Mouse (Mus musculus): ENCODE data around the gene Cdk12. TPM values are rescaled to one million over a fixed set of nuclear protein-coding genes. Genes with fewer than 3 reads are reported as not detected.
"Not testable (repeated sequence)": the region's sequence is repeated elsewhere in the genome, so short reads cannot be mapped to it uniquely, and the experiment has no call there.

The Cdk12 gene
- polyA plus RNA-seq, 1 experiment from 2014 or later, result 6.1 TPM

- peak overlapping the region; percentile 14; the same call in 1 of the 2 replicates for H3K4me3 ChIP-seq
- ATAC-seq (replicated peaks; ENCODE audit: insufficient number of reproducible peaks, insufficient read depth, low FRiP score, low read depth), result no peak
- peak overlapping the region; percentile 49 for H3K4me2 ChIP-seq
- H3K9me3 ChIP-seq (replicated peaks), result no peaks in the 10 kb centered on the region
- H3K27ac ChIP-seq, result no peak overlapping the region
- H3K4me1 ChIP-seq (replicated peaks), result peaks cover 8% of the 10 kb centered on the region
- H3K9ac ChIP-seq, result no peak overlapping the region
- H3K36me3 ChIP-seq, result peaks cover 23% of the 10 kb centered on the region
- H3K27me3 ChIP-seq, result no peaks in the 10 kb centered on the region
Observed at GRCm38 (mm10) chr11:98205463-98205862, 2.6 kb downstream of the Cdk12 start.

GRCm38 (mm10) chr11:98206281-98206680 lies 3.4 kb downstream of the Cdk12 start:
- Histone ChIP-seq H3K4me3 (0 out of 2 replicates have a peak overlapping the region, but pooled peaks have one; percentile 14), H3K4me2 (peak overlapping the region; percentile 49), H3K36me3 (peaks cover 29% of the 10 kb centered on the region)
- H3K27ac ChIP-seq; H3K27me3 ChIP-seq; ATAC-seq (replicated peaks; ENCODE audit: insufficient number of reproducible peaks, insufficient read depth, low FRiP score, low read depth); H3K9me3 ChIP-seq (replicated peaks); H3K4me1 ChIP-seq (replicated peaks); H3K9ac ChIP-seq: not testable (repeated sequence)
- 82% methylated on average over 3 of the region's 3 CpGs for WGBS

GRCm38 (mm10) chr11:98209661-98210060 lies 6.8 kb downstream of the Cdk12 start:
- not testable (repeated sequence) for H3K4me3 ChIP-seq; H3K4me2 ChIP-seq; ATAC-seq (replicated peaks; ENCODE audit: insufficient number of reproducible peaks, insufficient read depth, low FRiP score, low read depth); H3K4me1 ChIP-seq (replicated peaks); H3K9me3 ChIP-seq (replicated peaks); H3K27ac ChIP-seq; H3K27me3 ChIP-seq; H3K9ac ChIP-seq
- WGBS, result 78% methylated on average over 5 of the region's 5 CpGs
- peaks cover 54% of the 10 kb centered on the region for H3K36me3 ChIP-seq

DNA sequence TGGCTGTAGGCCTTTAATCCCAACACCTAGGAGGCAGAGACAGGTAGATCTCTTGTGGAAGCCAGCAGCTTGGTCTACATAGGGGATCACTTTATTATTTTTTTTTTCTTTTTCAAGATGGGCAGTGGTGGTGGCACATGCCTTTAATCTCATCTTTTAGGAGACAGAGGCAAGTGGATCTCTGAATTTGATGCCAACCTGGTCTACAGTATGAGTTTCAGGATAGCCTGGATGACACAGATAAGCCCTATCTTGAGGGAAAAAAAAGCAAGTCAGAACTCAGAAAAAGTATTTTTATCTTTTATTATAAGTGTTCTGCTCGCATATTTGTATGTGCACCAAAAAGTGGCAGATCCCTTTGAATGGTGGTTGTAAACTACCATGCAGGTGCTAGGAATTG lies 10.5 kb downstream of the Cdk12 start:
- 80% methylated on average over 1 of the region's 1 CpGs for WGBS
- Histone ChIP-seq H3K27me3 (no peaks in the 10 kb centered on the region), H3K9me3 (replicated peaks) (no peaks in the 10 kb centered on the region), H3K36me3 (peaks cover 53% of the 10 kb centered on the region), H3K27ac (no peak overlapping the region), H3K4me3 (no peak overlapping the region), H3K9ac (no peak overlapping the region), H3K4me1 (replicated peaks) (peaks cover 4% of the 10 kb centered on the region; the same call in 1 of the 2 replicates), H3K4me2 (no peak overlapping the region)
- ATAC-seq (replicated peaks; ENCODE audit: insufficient number of reproducible peaks, insufficient read depth, low FRiP score, low read depth), result no peak

GRCm38 (mm10) chr11:98226349-98226748 lies 23.5 kb downstream of the Cdk12 start:
- Histone ChIP-seq H3K9ac (no peak overlapping the region), H3K4me2 (no peak overlapping the region), H3K9me3 (replicated peaks) (no peaks in the 10 kb centered on the region), H3K27ac (no peak overlapping the region), H3K4me3 (no peak overlapping the region), H3K4me1 (replicated peaks) (no peaks in the 10 kb centered on the region), H3K27me3 (no peaks in the 10 kb centered on the region), H3K36me3 (peaks cover 75% of the 10 kb centered on the region)
- WGBS, result 88% methylated on average over 1 of the region's 1 CpGs
- ATAC-seq (replicated peaks; ENCODE audit: insufficient number of reproducible peaks, insufficient read depth, low FRiP score, low read depth), result no peak

DNA sequence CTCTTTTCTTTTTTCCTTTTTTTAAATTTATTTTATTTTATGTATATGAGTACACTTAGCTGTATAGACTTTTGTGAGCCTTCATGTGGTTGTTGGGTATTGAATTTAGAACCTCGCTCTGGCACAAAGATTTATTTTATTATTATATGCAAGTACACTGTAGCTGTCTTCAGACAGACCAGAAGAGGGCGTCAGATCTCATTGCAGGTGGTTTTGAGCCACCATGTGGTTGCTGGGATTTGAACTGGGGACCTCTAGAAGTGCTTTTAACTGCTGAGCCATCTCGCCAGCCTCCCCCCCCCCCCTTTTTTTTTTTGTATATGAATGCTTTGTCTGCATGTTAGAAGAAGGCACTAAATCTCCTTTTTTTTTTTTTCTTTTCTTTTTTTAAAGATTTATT lies 35.6 kb downstream of the Cdk12 start:
- Histone ChIP-seq H3K4me3 (no peak overlapping the region), H3K36me3 (peaks cover 71% of the 10 kb centered on the region), H3K27me3 (no peaks in the 10 kb centered on the region), H3K9me3 (replicated peaks) (no peaks in the 10 kb centered on the region), H3K27ac (no peak overlapping the region), H3K4me1 (replicated peaks) (no peaks in the 10 kb centered on the region), H3K4me2 (no peak overlapping the region), H3K9ac (no peak overlapping the region)
- WGBS, result 85% methylated on average over 3 of the region's 3 CpGs
- ATAC-seq (replicated peaks; ENCODE audit: insufficient number of reproducible peaks, insufficient read depth, low FRiP score, low read depth), result no peak

- H3K27me3 ChIP-seq, result no peaks in the 10 kb centered on the region
- no peak for ATAC-seq (replicated peaks; ENCODE audit: insufficient number of reproducible peaks, insufficient read depth, low FRiP score, low read depth)
- peaks cover 74% of the 10 kb centered on the region for H3K36me3 ChIP-seq
- H3K4me1 ChIP-seq (replicated peaks), result no peaks in the 10 kb centered on the region
- WGBS, result 88% methylated on average over 3 of the region's 3 CpGs
- no peak overlapping the region for H3K27ac ChIP-seq
- H3K9me3 ChIP-seq (replicated peaks), result no peaks in the 10 kb centered on the region
- no peak overlapping the region for H3K4me2 ChIP-seq
- H3K4me3 ChIP-seq, result no peak overlapping the region
- no peak overlapping the region for H3K9ac ChIP-seq
Observed at GRCm38 (mm10) chr11:98238995-98239394, 36.1 kb downstream of the Cdk12 start.

DNA sequence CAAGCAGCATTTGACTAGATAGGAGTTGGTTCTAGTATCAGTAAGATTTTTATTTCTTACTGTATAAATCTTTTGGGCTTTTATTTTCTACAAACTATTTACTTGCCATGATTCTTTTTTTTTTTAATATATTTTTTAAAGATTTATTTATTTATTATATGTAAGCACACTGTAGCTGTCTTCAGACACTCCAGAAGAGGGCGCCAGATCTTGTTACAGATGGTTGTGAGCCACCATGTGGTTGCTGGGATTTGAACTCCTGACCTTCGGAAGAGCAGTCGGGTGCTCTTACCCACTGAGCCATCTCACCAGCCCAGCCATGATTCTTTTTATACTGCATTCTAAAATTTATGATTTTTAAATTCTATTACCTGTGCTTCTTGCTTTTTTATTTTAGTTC lies 40.1 kb downstream of the Cdk12 start:
- not testable (repeated sequence) for H3K9ac ChIP-seq; H3K27ac ChIP-seq; H3K4me3 ChIP-seq; H3K27me3 ChIP-seq; H3K9me3 ChIP-seq (replicated peaks); H3K4me1 ChIP-seq (replicated peaks); H3K4me2 ChIP-seq; ATAC-seq (replicated peaks; ENCODE audit: insufficient number of reproducible peaks, insufficient read depth, low FRiP score, low read depth)
- 76% methylated on average over 3 of the region's 3 CpGs for WGBS
- peaks cover 82% of the 10 kb centered on the region for H3K36me3 ChIP-seq

GRCm38 (mm10) chr11:98244415-98244814 lies 41.6 kb downstream of the Cdk12 start:
- peaks cover 74% of the 10 kb centered on the region for H3K36me3 ChIP-seq
- H3K27ac ChIP-seq, result no peak overlapping the region
- no peak overlapping the region for H3K4me2 ChIP-seq
- H3K9me3 ChIP-seq (replicated peaks), result no peaks in the 10 kb centered on the region
- H3K4me3 ChIP-seq, result no peak overlapping the region
- no peak overlapping the region for H3K9ac ChIP-seq
- WGBS, result 92% methylated on average over 3 of the region's 3 CpGs
- no peaks in the 10 kb centered on the region for H3K27me3 ChIP-seq
- no peak for ATAC-seq (replicated peaks; ENCODE audit: insufficient number of reproducible peaks, insufficient read depth, low FRiP score, low read depth)
- no peaks in the 10 kb centered on the region for H3K4me1 ChIP-seq (replicated peaks)

DNA sequence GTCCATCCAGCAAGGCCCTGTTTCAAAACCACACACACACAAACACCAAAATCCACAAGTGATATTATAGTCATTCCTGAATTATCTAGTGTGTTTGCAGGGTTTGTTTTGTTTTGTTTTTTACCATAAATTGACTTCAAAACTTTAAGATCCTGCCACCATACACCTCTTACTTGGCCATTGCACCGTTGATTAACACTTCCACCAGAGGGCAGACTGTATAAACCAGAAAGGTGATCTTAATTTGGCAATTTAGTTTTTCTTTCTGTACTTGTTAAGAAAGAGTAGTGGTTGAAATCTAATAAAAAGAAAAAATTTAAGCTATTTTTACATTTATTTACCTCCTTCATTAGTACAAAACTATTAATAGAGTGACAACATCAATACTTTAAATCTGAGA lies 44.5 kb downstream of the Cdk12 start:
- ATAC-seq (replicated peaks; ENCODE audit: insufficient number of reproducible peaks, insufficient read depth, low FRiP score, low read depth), result no peak
- H3K9me3 ChIP-seq (replicated peaks), result no peaks in the 10 kb centered on the region
- no peak overlapping the region for H3K4me3 ChIP-seq
- no peak overlapping the region for H3K4me2 ChIP-seq
- H3K27ac ChIP-seq, result no peak overlapping the region
- H3K9ac ChIP-seq, result no peak overlapping the region
- no peaks in the 10 kb centered on the region for H3K4me1 ChIP-seq (replicated peaks)
- peaks cover 64% of the 10 kb centered on the region for H3K36me3 ChIP-seq
- 78% methylated on average over 1 of the region's 1 CpGs for WGBS
- H3K27me3 ChIP-seq, result no peaks in the 10 kb centered on the region

DNA sequence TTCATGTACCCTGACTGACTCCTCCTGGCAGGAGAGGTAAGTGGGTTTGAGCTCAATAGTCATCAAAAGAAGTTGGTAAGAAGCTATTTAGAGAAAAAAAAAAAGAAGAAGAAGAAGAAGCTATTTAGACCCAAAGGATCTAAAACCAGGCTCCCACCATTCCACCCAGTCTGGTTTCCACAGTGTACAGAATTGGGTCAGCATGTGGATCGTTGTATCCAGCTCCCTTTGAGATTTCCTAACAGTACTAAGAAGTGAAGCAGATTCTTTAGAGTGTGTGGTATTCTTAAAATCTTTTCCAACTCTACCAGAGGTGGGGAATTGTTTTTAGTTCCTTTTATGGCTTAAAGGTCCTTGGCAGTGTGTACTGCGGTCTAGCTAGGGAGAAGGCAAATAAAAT lies 50.9 kb downstream of the Cdk12 start:
- 85% methylated on average over 2 of the region's 2 CpGs for WGBS
- Histone ChIP-seq H3K27me3 (no peaks in the 10 kb centered on the region), H3K9ac (no peak overlapping the region), H3K9me3 (replicated peaks) (no peaks in the 10 kb centered on the region), H3K4me2 (no peak overlapping the region), H3K27ac (no peak overlapping the region), H3K4me1 (replicated peaks) (no peaks in the 10 kb centered on the region), H3K4me3 (no peak overlapping the region), H3K36me3 (peaks cover 15% of the 10 kb centered on the region)
- no peak for ATAC-seq (replicated peaks; ENCODE audit: insufficient number of reproducible peaks, insufficient read depth, low FRiP score, low read depth)

GRCm38 (mm10) chr11:98260706-98261479 lies 58.0 kb downstream of the Cdk12 start:
- H3K36me3 ChIP-seq, result peaks cover 14% of the 10 kb centered on the region
- H3K4me1 ChIP-seq (replicated peaks), result peaks cover 4% of the 10 kb centered on the region
- 75% methylated on average over 8 of the region's 8 CpGs for WGBS
- H3K27me3 ChIP-seq, result no peaks in the 10 kb centered on the region
- no peak overlapping the region for H3K27ac ChIP-seq
- H3K4me3 ChIP-seq, result no peak overlapping the region
- H3K9ac ChIP-seq, result no peak overlapping the region
- H3K4me2 ChIP-seq, result no peak overlapping the region
- no peak for ATAC-seq (replicated peaks; ENCODE audit: insufficient number of reproducible peaks, insufficient read depth, low FRiP score, low read depth)
- no peaks in the 10 kb centered on the region for H3K9me3 ChIP-seq (replicated peaks)

All from heart, embryonic 15.5 days (tissue).